Mouse (Mus musculus) ovary, postnatal 36 days (tissue): ENCODE measurements around the gene Tti1.

Experiments
- DNase-seq: peaks from one replicate; pipeline ENCODE4 v3.0.0; 2022; ENCODE audit warnings: low spot score, mixed read lengths

The Tti1 gene

GRCm38 (mm10) chr2:157974604-157975501, 53.4 kb downstream of the Tti1 start:
- no peak for DNase-seq

GRCm38 (mm10) chr2:157970669-157971068, 57.6 kb downstream of the Tti1 start:
- peak; percentile 51 for DNase-seq

- no peak for DNase-seq
Observed at GRCm38 (mm10) chr2:157970124-157970523, 58.1 kb downstream of the Tti1 start.

- no peak for DNase-seq
Observed at GRCm38 (mm10) chr2:157967856-157968255, 60.4 kb downstream of the Tti1 start.

- no peak for DNase-seq
Observed at GRCm38 (mm10) chr2:157957707-157958108, 70.5 kb downstream of the Tti1 start.

GRCm38 (mm10) chr2:157953978-157954377, 74.3 kb downstream of the Tti1 start:
- DNase-seq: no peak

- no peak for DNase-seq
Observed at GRCm38 (mm10) chr2:157944156-157944893, 83.9 kb downstream of the Tti1 start.

GRCm38 (mm10) chr2:157943514-157944155, 84.6 kb downstream of the Tti1 start:
- DNase-seq: peak; percentile 67

GRCm38 (mm10) chr2:157940586-157941185, 87.5 kb downstream of the Tti1 start:
- DNase-seq: no peak

GRCm38 (mm10) chr2:157936676-157937075, 91.6 kb downstream of the Tti1 start:
- no peak for DNase-seq

GRCm38 (mm10) chr2:157935444-157936171, 92.6 kb downstream of the Tti1 start:
- no peak for DNase-seq

- no peak for DNase-seq
Observed at GRCm38 (mm10) chr2:157932655-157933054, 95.6 kb downstream of the Tti1 start.
